Mouse (Mus musculus): Measurements from ENCODE around the gene Lancl2.

Lancl2 gene

DNA sequence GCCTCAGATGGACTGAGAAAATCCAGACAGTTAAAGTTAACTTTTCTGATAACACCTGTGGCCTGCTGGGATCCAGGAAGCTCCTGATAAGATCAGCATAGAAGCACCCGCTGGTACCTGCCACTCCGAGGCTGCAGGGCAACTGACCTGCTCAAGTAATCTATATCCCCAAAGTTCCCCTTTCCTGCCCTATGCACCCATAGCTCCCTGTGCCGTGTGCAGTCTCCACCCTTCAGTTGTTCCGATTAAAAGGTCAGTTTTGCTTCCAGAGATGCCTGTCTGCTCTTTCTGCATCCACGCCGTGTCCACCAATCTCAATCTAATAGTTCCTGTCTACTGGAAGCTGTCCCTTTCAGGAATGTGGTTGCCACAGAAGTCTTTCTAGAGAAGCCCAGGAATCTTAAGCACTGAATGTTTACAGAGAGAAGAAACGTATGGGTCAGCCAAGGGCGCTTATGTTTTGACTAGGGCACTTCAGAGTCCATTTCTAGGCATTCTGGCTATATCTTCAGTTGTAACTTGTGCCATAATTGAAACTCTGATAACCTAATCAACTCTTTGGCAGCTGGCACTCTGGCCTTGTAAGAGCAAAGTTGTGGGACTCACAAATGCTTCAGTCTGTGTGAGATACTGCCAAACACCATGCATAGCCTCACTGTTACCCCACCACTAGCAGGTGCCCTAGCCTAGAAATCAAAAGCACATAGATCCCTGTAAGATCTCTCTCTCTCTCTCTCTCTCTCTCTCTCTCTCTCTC is 65.0 kb downstream of the Lancl2 start:
- no peak for DNase-seq (ENCODE audit: low spot score)

DNA sequence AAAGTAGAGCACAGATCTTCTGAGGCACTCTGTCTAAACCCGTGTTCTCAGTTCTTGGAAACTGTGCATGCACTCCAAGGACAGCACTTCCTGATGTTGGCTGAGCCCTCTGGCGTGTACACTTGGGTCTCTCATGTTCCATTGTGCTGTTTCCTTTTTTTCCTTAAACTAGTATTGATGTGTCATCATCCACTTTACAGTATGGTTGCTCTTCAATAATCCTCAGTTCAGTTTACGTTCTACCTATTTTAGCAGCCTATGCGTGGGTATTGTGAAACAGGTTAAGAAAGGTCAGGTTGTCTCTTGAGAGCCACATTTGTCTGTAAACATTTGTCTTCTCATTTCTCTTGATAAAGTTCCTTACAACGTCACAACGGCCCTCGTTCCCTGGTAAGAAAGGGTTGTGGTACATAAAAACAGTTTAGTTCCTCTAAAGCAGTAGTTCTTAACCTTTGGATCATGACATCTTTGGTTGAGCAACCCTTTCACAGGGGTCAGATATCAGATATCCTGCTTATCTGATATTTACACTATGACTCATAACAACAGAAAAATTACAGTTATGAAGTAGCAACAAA is 66.7 kb downstream of the Lancl2 start:
- DNase-seq (ENCODE audit: low spot score): no peak

DNA sequence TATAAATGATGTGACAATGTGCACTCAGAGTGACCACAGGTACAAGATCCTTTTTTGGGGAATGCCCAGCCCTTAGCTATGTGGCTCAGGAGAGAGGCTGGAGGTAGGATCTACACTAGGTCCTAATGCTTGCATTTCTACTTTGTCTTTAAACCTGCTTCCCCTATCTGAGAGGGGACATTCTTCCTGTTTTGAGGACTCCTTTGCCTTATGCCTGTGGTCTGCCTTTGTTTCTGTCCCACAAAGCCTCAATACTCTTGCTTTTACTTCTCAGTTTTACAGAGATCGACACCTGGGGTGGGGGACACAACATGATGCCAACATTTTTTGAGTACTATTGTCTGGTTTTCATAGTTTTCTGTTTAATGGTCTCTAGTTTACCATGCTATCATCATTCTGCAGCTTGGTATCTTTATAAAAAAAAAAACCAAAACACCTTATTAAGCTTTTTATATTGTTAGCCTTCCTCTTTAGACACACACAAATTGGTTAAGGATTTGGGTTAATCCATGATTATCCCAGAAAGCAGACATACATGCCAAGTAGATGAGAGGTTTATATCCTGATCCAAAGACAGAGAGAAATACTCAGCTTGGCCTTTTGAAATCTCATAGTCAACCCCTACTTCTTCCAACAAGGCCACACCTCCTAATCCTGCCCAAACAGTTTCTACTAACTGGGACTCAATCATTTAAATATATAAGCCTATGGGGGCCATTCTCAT is 68.3 kb downstream of the Lancl2 start:
- DNase-seq (ENCODE audit: low spot score): no peak

DNA sequence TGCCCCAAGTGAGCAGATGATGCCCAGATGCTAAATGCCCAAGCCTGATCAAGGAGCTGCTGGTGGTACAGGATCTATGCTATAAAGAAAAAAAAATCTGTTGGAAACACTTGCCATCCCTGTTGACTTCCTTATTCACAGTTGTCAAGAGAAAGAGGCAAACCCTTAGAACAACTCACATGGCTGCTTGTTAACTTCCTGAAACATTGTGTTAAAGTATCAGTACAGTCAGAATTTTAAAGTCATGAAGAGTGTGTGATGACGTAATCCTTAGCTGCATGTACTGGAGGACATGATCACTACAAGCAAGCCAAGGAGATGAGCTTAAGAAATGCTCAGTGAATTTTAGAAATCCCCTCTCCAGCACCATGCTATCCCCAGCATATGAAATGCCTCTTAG is 71.5 kb downstream of the Lancl2 start:
- DNase-seq (ENCODE audit: low spot score): no peak

DNA sequence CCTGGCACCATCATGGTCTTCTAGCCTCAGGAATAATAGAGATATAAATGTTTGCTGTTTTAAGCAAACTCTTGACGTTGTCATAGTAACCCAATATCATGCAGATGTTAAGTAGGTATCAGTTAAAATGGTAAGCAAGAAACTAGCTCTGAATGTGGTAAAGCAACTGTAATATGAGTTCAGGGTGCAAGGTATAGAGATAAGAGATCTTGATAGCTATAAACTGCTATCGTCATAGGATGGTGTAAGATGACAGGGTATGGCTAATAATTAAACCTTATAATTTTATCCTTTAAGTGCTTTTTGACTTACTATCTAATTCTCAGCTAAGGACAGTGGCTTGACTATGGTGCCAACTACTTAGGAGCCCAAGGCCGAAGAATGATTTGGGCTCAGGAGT is 78.0 kb downstream of the Lancl2 start:
- DNase-seq (ENCODE audit: low spot score): no peak

DNA sequence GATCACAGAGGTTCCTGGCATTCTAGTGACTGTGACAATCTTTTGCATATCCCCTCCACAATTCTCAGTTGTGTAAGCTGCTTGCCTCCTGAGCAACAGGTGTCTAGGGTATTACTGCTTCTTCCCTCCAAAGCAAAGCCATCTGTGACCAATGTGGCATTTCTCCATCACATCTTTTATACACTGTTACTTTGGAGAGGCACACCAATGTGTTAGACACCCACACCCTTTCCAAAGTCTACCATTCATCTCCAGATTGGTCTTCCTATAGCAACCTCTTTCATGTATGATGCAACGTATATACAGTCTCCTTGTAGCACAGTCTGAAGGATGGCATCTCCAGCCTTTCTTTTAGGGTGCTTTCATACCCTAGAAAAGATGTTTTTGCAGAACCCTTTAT is 80.3 kb downstream of the Lancl2 start:
- DNase-seq (ENCODE audit: low spot score): no peak

DNA sequence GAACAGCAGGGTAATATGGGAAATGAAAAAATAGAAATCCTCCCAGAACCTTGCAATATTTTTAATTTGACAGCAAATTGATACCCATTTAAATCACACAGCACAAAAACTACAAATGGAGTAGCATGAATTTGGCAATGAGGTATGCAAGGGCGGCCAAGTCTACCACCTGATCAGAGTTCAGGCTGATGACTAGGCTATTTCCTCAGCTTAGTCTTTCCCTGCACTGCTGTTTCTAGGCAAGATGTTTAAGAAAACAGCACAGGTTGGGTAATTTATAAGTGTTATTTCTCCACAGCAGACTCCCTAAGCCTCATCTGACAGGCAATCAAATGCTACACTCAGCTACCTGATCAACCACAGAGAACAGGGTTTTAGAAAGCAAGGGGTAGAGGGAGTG is 81.9 kb downstream of the Lancl2 start:
- DNase-seq (ENCODE audit: low spot score): no peak

DNA sequence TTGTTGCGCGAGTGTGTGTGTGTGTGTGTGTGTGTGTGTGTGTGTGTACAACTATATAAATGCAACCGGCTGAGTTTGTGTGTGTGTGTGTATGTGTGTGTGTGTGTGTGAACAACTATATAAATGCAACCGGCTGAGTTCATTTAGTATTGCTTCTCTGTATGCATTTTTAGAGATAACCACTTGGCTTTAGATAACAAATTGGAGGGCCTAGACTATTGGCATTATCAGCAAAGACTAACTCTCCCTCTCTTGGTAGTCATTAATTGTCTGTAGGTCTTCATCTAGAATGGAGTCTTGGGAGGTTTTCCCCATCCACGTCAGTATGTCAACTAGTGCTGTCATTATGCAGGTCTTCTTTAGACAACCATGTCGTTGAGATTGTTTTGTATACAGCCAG is 85.0 kb downstream of the Lancl2 start:
- no peak for DNase-seq (ENCODE audit: low spot score)
